Mouse (Mus musculus) embryonic fibroblast, embryonic 13.5 days (primary cell): ENCODE results near the gene Efnb3.

Source experiments
- CTCF ChIP-seq: IDR thresholded peaks from 2 replicates; pipeline ENCODE4 v1.5.1; 2011; ENCODE audit warnings: mild to moderate bottlenecking, control low read depth, low read length, moderate library complexity, borderline replicate concordance; ENCODE audit not compliant: insufficient read depth
- POLR2A ChIP-seq: IDR thresholded peaks from 2 replicates; pipeline ENCODE4 v1.6.1; 2011; ENCODE audit warnings: low read depth, mild to moderate bottlenecking, control low read depth, low read length, moderate library complexity

DNA sequence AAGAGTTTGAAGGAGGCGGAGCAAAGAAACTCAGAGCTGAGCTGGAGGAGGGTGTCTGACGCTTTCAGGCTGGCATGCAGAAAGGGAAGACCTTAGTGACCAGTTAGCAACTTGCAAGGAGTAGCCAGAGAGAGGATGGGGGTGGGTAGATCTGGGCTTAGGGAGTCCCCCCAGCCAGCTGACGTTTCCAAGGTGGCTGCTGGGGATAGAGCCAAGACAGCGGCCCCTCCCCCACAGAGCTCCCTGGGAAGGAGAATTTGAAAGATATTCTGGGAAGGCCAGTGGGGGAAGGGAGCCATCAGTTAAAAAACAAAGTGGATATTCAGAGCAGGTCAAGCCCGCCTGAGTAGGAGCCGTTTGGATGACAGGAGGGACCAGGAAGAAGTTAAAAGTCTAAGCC is 40.1 kb upstream of the Efnb3 start:
- TF ChIP-seq CTCF (no peak), POLR2A (no peak)
